Mouse (Mus musculus) large intestine, adult 2 months (tissue): ENCODE results near the gene Nup210. TPM values are rescaled to one million over a fixed set of nuclear protein-coding genes. Genes with fewer than 3 reads are reported as not detected.
A peak's percentile ranks its signal among the peaks of the same experiment; 100 is the strongest.
"Not testable (repeated sequence)": the region's sequence is repeated elsewhere in the genome, so short reads cannot be mapped to it uniquely, and the experiment has no call there.

Experiments
- DNase-seq: peaks from one replicate; pipeline ENCODE4 v3.0.0-alpha.2; 2012; ENCODE audit warnings: low read depth, low spot score
- WGBS: fragments of 180-500 bp; shearing (Covaris S2); methylation state at CpG from one replicate; pipeline ENCODE4 v1.1.7; 2018; 5-methylcytosine and 5-hydroxymethylcytosine counted together
- polyA plus RNA-seq: library from polyadenylated mRNA; depleted of rRNA; stranded (reverse); fragments of >200 nt; gene quantifications from 2 replicates; pipeline ENCODE4 v1.2.3, GENCODE M21; 2012

The Nup210 gene
- polyA plus RNA-seq, 1 experiment: 22.4 TPM

- WGBS: 79% methylated on average over 2 of the region's 2 CpGs
- no peak for DNase-seq
Measured at GRCm38 (mm10) chr6:91108917-91109450, 7.6 kb downstream of the Nup210 start.

DNA sequence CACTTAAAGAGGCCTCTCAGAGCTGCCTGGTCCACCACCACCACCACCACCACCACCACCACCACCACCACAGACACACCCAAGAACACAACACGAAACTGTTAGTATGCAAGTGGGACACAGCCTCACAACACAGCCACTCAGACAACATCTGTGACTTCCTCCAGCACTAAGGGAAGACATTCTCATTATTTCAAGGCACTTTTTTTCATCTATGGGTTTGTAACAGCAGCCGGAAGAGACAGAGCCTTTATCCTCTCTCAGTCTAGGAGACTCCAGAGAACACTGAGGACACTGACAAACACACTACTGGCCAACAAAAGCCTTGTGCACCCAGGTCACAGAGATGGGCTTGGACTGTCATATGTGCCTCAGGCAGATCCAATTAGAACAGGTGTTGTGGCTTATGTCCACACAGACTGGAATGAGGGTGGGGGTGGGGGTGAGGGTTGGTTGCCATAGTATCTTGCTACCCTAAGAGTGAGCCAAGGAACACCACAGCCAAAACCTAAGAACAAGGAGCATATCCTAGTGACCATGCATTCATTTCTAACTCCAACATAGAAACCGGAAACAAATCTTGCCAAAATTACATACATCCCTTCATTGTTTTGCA is 8.2 kb downstream of the Nup210 start:
- DNase-seq: no peak
- WGBS: 72% methylated on average over 3 of the region's 3 CpGs

- DNase-seq: no peak
- WGBS: 59% methylated on average over 2 of the region's 2 CpGs
Measured at GRCm38 (mm10) chr6:91105400-91106129, 11.1 kb downstream of the Nup210 start.

GRCm38 (mm10) chr6:91104765-91105399 is 11.7 kb downstream of the Nup210 start:
- WGBS: 47% methylated on average over 3 of the region's 3 CpGs
- no peak for DNase-seq

- 89% methylated on average over 1 of the region's 1 CpGs for WGBS
- DNase-seq: not testable (repeated sequence)
Measured at GRCm38 (mm10) chr6:91103421-91103820, 13.2 kb downstream of the Nup210 start.

- 83% methylated on average over 5 of the region's 5 CpGs for WGBS
- no peak for DNase-seq
Measured at GRCm38 (mm10) chr6:91100621-91101020, 16.0 kb downstream of the Nup210 start.

DNA sequence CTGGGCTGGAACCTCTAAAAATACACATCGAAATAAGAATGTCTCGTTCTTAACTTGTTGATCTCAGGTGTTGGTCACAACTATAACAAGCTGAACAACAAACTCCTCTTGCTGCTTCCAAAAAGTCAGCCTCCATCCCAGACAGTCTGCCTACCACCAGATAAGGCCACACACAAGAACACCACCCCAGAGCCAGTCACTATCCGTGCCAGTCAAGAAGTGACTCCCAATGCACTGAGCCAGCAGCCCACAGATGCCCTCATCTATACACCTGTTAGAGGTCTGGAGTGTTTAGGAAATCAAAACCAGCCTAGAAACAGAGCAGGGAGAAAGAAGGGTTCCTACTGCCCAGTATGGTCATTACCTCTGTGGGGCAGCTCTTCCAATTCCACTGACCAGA is 18.8 kb downstream of the Nup210 start:
- no peak for DNase-seq
- 95% methylated on average over 3 of the region's 3 CpGs for WGBS

GRCm38 (mm10) chr6:91095072-91095601 is 21.5 kb downstream of the Nup210 start:
- no peak for DNase-seq
- WGBS: 93% methylated on average over 2 of the region's 2 CpGs

- WGBS: 34% methylated on average over 10 of the region's 10 CpGs
- DNase-seq: no peak
Measured at GRCm38 (mm10) chr6:91092216-91092899, 24.3 kb downstream of the Nup210 start.

DNA sequence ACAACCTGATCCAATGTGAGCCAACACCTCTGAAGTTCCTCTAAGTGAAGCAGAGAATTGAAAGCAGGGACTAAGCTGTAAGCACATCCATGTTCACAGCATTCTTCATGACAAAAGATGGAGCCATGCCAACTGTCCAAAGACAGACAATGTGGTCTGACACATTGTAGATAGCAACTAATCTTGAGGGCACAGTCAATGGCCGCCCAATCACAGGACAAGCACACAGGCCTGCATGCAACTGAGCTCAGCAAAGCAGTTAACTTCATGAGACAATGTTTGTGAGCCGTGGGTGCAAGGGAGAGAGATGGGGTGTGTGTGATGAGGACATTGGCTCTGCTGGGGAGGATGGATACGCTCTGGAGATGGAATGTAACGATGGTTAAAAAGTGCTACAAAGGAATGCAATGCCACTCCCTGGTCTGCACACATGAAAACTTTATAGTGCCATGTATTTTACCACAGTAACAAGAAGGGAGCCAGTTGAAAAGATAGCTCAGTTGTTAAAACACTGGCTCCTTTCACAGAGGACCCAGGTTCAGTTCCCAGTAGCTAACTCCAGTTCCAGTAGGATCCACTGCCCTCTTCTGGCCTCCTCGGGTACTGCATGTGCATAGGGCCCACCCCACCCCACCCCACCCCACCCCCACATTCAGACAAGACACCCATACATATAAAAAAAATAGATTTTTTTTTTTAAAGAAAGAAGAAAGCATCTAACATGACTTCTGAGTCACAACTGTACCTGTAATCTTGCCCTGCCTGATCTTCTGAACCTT is 31.3 kb downstream of the Nup210 start:
- DNase-seq: no peak
- 71% methylated on average over 5 of the region's 5 CpGs for WGBS

DNA sequence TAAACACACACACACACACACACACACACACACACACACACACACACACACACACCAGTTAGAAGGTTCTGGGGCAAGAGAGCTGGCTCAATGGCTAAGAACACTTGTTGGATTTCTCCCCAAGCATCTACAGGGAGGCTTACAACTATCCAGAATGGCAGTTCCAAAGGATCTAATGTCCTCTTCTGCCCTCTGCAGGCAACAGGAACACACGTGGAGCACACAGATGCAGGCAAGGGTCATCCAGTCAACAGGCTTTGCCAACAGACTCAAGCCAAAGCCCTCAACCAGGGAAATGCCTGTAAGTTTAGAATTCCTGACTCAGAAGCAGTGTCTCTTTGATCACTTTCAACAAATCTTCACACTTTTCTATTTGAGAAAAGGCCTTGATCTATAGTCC is 36.6 kb downstream of the Nup210 start:
- no peak for DNase-seq
- 34% methylated on average over 1 of the region's 1 CpGs for WGBS

GRCm38 (mm10) chr6:91076249-91076648 is 40.4 kb downstream of the Nup210 start:
- 80% methylated on average over 9 of the region's 9 CpGs for WGBS
- DNase-seq: no peak

GRCm38 (mm10) chr6:91068511-91068910 is 48.1 kb downstream of the Nup210 start:
- WGBS: 86% methylated on average over 1 of the region's 1 CpGs
- no peak for DNase-seq

- 87% methylated on average over 3 of the region's 3 CpGs for WGBS
- DNase-seq: no peak
Measured at GRCm38 (mm10) chr6:91067048-91067447, 49.6 kb downstream of the Nup210 start.

DNA sequence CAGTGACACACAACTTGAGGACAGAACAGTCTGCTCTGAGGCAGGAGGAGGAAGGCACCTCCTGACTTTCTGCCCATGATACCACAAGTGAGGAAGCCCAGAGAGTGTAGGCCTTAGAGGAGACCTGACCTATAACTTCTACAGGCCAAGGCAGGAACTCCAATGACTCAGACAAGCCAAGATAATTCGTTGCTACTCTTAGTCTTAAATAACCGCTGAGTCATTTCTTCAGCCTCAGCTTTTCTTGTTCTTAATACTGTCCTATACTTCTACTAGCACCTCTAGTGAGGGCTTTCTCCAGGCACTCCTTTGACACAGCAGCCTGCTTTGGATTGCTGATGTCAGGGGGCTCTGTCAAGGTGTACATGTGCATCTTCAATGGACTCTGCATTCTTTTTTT is 55.3 kb downstream of the Nup210 start:
- DNase-seq: no peak
- 77% methylated on average over 2 of the region's 2 CpGs for WGBS

GRCm38 (mm10) chr6:91059711-91060110 is 56.9 kb downstream of the Nup210 start:
- 49% methylated on average over 2 of the region's 2 CpGs for WGBS
- DNase-seq: peak; percentile 8

DNA sequence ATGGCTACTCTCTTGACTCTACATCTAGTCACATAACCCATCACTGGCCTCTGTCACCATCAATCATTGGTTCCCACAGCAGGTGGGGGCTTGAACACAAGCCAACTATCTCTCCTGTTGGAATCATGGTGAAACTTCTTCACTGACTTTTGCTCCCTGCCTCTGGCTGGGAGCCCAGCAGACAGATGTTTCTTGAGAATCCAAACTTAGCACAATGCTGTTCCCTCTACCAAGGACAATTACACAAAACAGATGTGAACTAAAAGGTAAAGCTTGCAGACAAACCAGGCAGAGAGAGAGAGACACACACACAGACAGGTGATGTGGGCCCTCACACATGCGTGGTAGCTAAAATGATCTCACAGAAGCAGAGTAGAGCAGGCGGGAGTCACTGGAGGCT is 58.6 kb downstream of the Nup210 start:
- WGBS: 79% methylated on average over 2 of the region's 2 CpGs
- no peak for DNase-seq

DNA sequence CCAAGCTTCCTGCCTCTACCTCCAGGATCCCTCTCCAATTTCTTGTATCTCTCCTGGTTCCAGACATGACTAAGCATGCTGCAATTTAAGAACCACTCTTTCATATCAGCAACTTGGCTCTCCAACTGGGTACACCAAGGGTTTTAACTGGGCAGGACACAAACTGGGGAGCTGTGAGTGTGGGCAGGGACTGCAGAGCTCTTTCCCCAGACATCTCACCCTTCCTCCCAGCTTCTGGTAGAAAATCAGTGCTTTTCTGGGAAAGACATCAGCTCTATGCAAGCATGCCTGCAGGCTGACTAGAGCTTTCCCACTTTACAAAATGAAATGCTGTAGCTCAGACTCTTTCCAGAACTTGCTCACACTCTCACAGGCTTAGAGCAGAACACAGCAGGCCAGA is 60.3 kb downstream of the Nup210 start:
- no peak for DNase-seq

DNA sequence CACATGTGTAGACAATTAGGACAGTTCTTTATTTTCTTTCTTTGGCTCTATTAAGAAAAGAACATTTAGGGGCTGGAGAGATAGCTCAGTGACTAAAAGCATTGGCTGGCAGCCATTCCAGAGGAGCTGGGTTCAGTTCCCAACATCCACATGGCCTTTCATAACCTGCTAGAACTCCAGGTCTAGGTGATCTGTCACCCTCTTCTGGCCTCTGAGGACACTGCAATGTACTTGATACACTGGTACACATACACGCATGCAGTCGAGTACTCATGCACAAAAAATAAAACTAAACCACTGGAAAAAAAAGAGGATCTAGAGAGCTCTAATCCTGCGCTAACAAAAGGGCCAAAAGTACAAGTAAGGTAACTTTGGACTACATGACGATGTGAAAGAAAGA is 64.1 kb downstream of the Nup210 start:
- WGBS: 96% methylated on average over 4 of the region's 4 CpGs
- DNase-seq: no peak
